Mouse (Mus musculus): ENCODE data around the gene Mfsd7a. TPM values are rescaled to one million over a fixed set of nuclear protein-coding genes. Genes with fewer than 3 reads are reported as not detected.

Mfsd7a gene
- polyA plus RNA-seq, 1 experiment from 2014 or later = 0.21 TPM

- H3K9ac ChIP-seq (ENCODE audit: low read depth, low read length) = no peak overlapping the region
- no peak overlapping the region for H3K4me2 ChIP-seq (ENCODE audit: low read length)
- no peaks in the 10 kb centered on the region for H3K27me3 ChIP-seq (ENCODE audit: control insufficient read depth, insufficient read depth, low read depth, low read length)
- WGBS = 92% methylated on average over 1 of the region's 1 CpGs
- H3K36me3 ChIP-seq (ENCODE audit: control insufficient read depth, insufficient read depth, low read length) = no peaks in the 10 kb centered on the region
- H3K9me3 ChIP-seq (replicated peaks; ENCODE audit: control insufficient read depth, low read length, poor library complexity, severe bottlenecking) = no peaks in the 10 kb centered on the region
- no peak for ATAC-seq
- H3K4me3 ChIP-seq (ENCODE audit: low read depth, low read length) = no peak overlapping the region
- no peak overlapping the region for H3K27ac ChIP-seq (ENCODE audit: low read length)
- H3K4me1 ChIP-seq (ENCODE audit: control insufficient read depth, insufficient read depth, low read length) = no peaks in the 10 kb centered on the region
These were observed 43.2 kb downstream of the Mfsd7a start for GRCm38 (mm10) chr5:108405460-108405859.

- 80% methylated on average over 4 of the region's 4 CpGs for WGBS
- ATAC-seq = no peak
- H3K4me3 ChIP-seq (ENCODE audit: low read depth, low read length) = no peak overlapping the region
- H3K4me2 ChIP-seq (ENCODE audit: low read length) = no peak overlapping the region
- H3K4me1 ChIP-seq (ENCODE audit: control insufficient read depth, insufficient read depth, low read length) = no peaks in the 10 kb centered on the region
- no peaks in the 10 kb centered on the region for H3K27me3 ChIP-seq (ENCODE audit: control insufficient read depth, insufficient read depth, low read depth, low read length)
- H3K9ac ChIP-seq (ENCODE audit: low read depth, low read length) = no peak overlapping the region
- no peaks in the 10 kb centered on the region for H3K36me3 ChIP-seq (ENCODE audit: control insufficient read depth, insufficient read depth, low read length)
- no peaks in the 10 kb centered on the region for H3K9me3 ChIP-seq (replicated peaks; ENCODE audit: control insufficient read depth, low read length, poor library complexity, severe bottlenecking)
- no peak overlapping the region for H3K27ac ChIP-seq (ENCODE audit: low read length)
These were observed 45.2 kb downstream of the Mfsd7a start for GRCm38 (mm10) chr5:108403453-108403852.

Other genes with a start within 250 kb of the Mfsd7a start
- 46.4 and 50.9 TPM in 2 replicates for gene Dr1, start 180.0 kb downstream of the Mfsd7a start, polyA plus RNA-seq (2015; fragmentation: Nextera tagmentation; extraction: Ambion mirVana)
- gene Pigg, start 136.3 kb downstream of the Mfsd7a start, polyA plus RNA-seq (2015; fragmentation: Nextera tagmentation; extraction: Ambion mirVana) = 5.5 and 6.6 TPM in 2 replicates
- 2.2 and 2.6 TPM in 2 replicates for gene Gm42517, start 81.0 kb downstream of the Mfsd7a start, polyA plus RNA-seq (2015; fragmentation: Nextera tagmentation; extraction: Ambion mirVana)
- gene Pde6b, start 60.5 kb downstream of the Mfsd7a start, polyA plus RNA-seq (2015; fragmentation: Nextera tagmentation; extraction: Ambion mirVana) = 0.30 and 0.57 TPM in 2 replicates
- 350 and 353 TPM in 2 replicates for gene Atp5k, start 14.4 kb downstream of the Mfsd7a start, polyA plus RNA-seq (2015; fragmentation: Nextera tagmentation; extraction: Ambion mirVana)
- gene Pcgf3, start 12.3 kb upstream of the Mfsd7a start, polyA plus RNA-seq (2015; fragmentation: Nextera tagmentation; extraction: Ambion mirVana) = 25.7 and 27.5 TPM in 2 replicates
- gene Cplx1, start 101.1 kb upstream of the Mfsd7a start, polyA plus RNA-seq (2015; fragmentation: Nextera tagmentation; extraction: Ambion mirVana) = 70.7 and 88.6 TPM in 2 replicates
- 55.9 and 57.4 TPM in 2 replicates for gene Gak, start 180.9 kb upstream of the Mfsd7a start, polyA plus RNA-seq (2015; fragmentation: Nextera tagmentation; extraction: Ambion mirVana)
- gene Tmem175, start 180.9 kb upstream of the Mfsd7a start, polyA plus RNA-seq (2015; fragmentation: Nextera tagmentation; extraction: Ambion mirVana) = 22.0 and 25.1 TPM in 2 replicates
- gene Idua, start 211.4 kb upstream of the Mfsd7a start, polyA plus RNA-seq (2015; fragmentation: Nextera tagmentation; extraction: Ambion mirVana) = 13.1 and 14.4 TPM in 2 replicates
- gene Dgkq, start 220.8 kb upstream of the Mfsd7a start, polyA plus RNA-seq (2015; fragmentation: Nextera tagmentation; extraction: Ambion mirVana) = 33.0 and 36.9 TPM in 2 replicates
- 4.3 and 4.4 TPM in 2 replicates for gene Slc26a1, start 226.7 kb upstream of the Mfsd7a start, polyA plus RNA-seq (2015; fragmentation: Nextera tagmentation; extraction: Ambion mirVana)
- 3.3 and 3.5 TPM in 2 replicates for gene Fgfrl1, start 243.5 kb upstream of the Mfsd7a start, polyA plus RNA-seq (2015; fragmentation: Nextera tagmentation; extraction: Ambion mirVana)